Mouse (Mus musculus) ES-E14 (cell line): ENCODE results near the gene Fam92b. TPM values are rescaled to one million over a fixed set of nuclear protein-coding genes. Genes with fewer than 3 reads are reported as not detected.

Experiments used
- DNase-seq: peaks from one replicate; pipeline ENCODE4 v3.0.0-alpha.2; 2013; ENCODE audit warnings: low read depth, low spot score
- H3K27ac ChIP-seq: 2 replicates; pipeline ENCODE4 v1.5.1; 2012; ENCODE audit warnings: low read depth, mild to moderate bottlenecking, low read length, moderate library complexity, mixed read lengths; ENCODE audit not compliant: poor library complexity, insufficient read depth, severe bottlenecking
- H3K36me3 ChIP-seq: 2 replicates; pipeline ENCODE4 v1.6.1; 2012; ENCODE audit warnings: mild to moderate bottlenecking, low read length, moderate library complexity, mixed read lengths; ENCODE audit not compliant: control insufficient read depth, poor library complexity, insufficient read depth, severe bottlenecking
- H3K4me1 ChIP-seq, 2 experiments: fragments of 150-350 bp in 1 of 2; sonication (generic) in 1 of 2; 2 replicates each; pipeline ENCODE4 v1.6.1; 2012; ENCODE audit warnings: low read length in 2 of 2, mild to moderate bottlenecking in 1 of 2, mixed read lengths in 1 of 2; ENCODE audit not compliant: control insufficient read depth in 2 of 2, insufficient read depth in 2 of 2, poor library complexity in 1 of 2
- H3K4me3 ChIP-seq, 2 experiments: fragments of 150-350 bp in 1 of 2; sonication (generic) in 1 of 2; 2 replicates each; pipeline ENCODE4 v1.5.1; 2012; ENCODE audit warnings: low read length in 2 of 2, low read depth in 1 of 2, mild to moderate bottlenecking in 1 of 2, mixed read lengths in 1 of 2; ENCODE audit not compliant: insufficient read depth in 1 of 2, poor library complexity in 1 of 2, severe bottlenecking in 1 of 2
- H3K9ac ChIP-seq: 2 replicates; pipeline ENCODE4 v1.6.1; 2012; ENCODE audit warnings: low read depth, mild to moderate bottlenecking, low read length, mixed read lengths; ENCODE audit not compliant: poor library complexity, insufficient read depth, severe bottlenecking
- H3K9me3 ChIP-seq: fragments of 150-350 bp; sonication (generic); 2 replicates; pipeline ENCODE4 v1.6.1; 2012; ENCODE audit warnings: low read depth, mild to moderate bottlenecking, low read length; ENCODE audit not compliant: control insufficient read depth, insufficient read depth
- CHD2 ChIP-seq: IDR thresholded peaks from 2 replicates; pipeline ENCODE4 v1.6.1; 2014; ENCODE audit warnings: mild to moderate bottlenecking, low read depth, low read length, inconsistent platforms
- HCFC1 ChIP-seq: IDR thresholded peaks from 2 replicates; pipeline ENCODE4 v1.6.1; 2012; ENCODE audit warnings: low read length, inconsistent platforms, borderline replicate concordance; ENCODE audit not compliant: insufficient read depth
- MAFK ChIP-seq: IDR thresholded peaks from 2 replicates; pipeline ENCODE4 v1.6.1; 2014; ENCODE audit warnings: mild to moderate bottlenecking, low read depth, low read length, inconsistent platforms; ENCODE audit not compliant: insufficient read depth
- ZC3H11A ChIP-seq: IDR thresholded peaks from 2 replicates; pipeline ENCODE4 v1.6.1; 2012; ENCODE audit warnings: low read depth, mild to moderate bottlenecking, inconsistent platforms, low read length, borderline replicate concordance
- ZNF384 ChIP-seq: IDR thresholded peaks from 2 replicates; pipeline ENCODE4 v1.6.1; 2012; ENCODE audit warnings: low read depth, low read length, inconsistent platforms
- in situ Hi-C, 2 experiments: fragments of 600-800 bp; cut with MboI; formaldehyde crosslinking; loops; one replicate each; pipeline ENCODE4 v1.15.1; 2025; ENCODE audit warnings: low sequenced_read_pairs in 2 of 2, inconsistent platforms in 1 of 2; ENCODE audit not compliant: unreplicated experiment in 2 of 2
- total RNA-seq: library from RNA; depleted of rRNA; stranded (reverse); fragments of 300-350 nt; gene quantifications from 2 replicates; pipeline ENCODE4 v1.2.3, GENCODE M21; 2012

The Fam92b gene
- total RNA-seq, 1 experiment = not detected

GRCm38 (mm10) chr8:120167821-120168220, 9.4 kb downstream of the Fam92b start:
- no peaks in the 10 kb centered on the region; a peak in 1 of 4 replicates for H3K4me1 ChIP-seq
- no peak for DNase-seq
- H3K36me3 ChIP-seq = no peaks in the 10 kb centered on the region
- no peak overlapping the region for H3K27ac ChIP-seq
- no peaks in the 10 kb centered on the region for H3K9me3 ChIP-seq
- H3K4me3 ChIP-seq = no peak overlapping the region
- in situ Hi-C loops = no loop called here
- TF ChIP-seq HCFC1 = no peak
- TF ChIP-seq ZNF384 = no peak
- no peak for TF ChIP-seq CHD2
- TF ChIP-seq MAFK = no peak
- no peak for TF ChIP-seq ZC3H11A
- no peak overlapping the region for H3K9ac ChIP-seq

- in situ Hi-C loops = no loop called here
- Histone ChIP-seq H3K27ac (no peak overlapping the region), H3K36me3 (no peaks in the 10 kb centered on the region), H3K9me3 (no peaks in the 10 kb centered on the region), H3K4me3 (no peak overlapping the region), H3K4me1 (no peaks in the 10 kb centered on the region; a peak in 1 of 4 replicates), H3K9ac (no peak overlapping the region)
- TF ChIP-seq ZC3H11A (no peak), CHD2 (no peak), HCFC1 (no peak), MAFK (no peak), ZNF384 (no peak)
- DNase-seq = no peak
Measured at GRCm38 (mm10) chr8:120167136-120167535, 10.1 kb downstream of the Fam92b start.

GRCm38 (mm10) chr8:120164026-120164425, 13.2 kb downstream of the Fam92b start:
- Histone ChIP-seq H3K4me3 (no peak overlapping the region), H3K27ac (no peak overlapping the region), H3K9ac (no peak overlapping the region), H3K36me3 (no peaks in the 10 kb centered on the region), H3K9me3 (no peaks in the 10 kb centered on the region), H3K4me1 (no peaks in the 10 kb centered on the region; a peak in 1 of 4 replicates)
- in situ Hi-C loops = no loop called here
- TF ChIP-seq MAFK (no peak), HCFC1 (no peak)
- no peak for DNase-seq

- in situ Hi-C loops = no loop called here
- H3K4me3 ChIP-seq = no peak overlapping the region
- no peak overlapping the region for H3K9ac ChIP-seq
- DNase-seq = no peak
- no peaks in the 10 kb centered on the region for H3K9me3 ChIP-seq
- TF ChIP-seq ZNF384 = no peak
- no peak overlapping the region for H3K27ac ChIP-seq
- H3K4me1 ChIP-seq = no peaks in the 10 kb centered on the region; a peak in 1 of 4 replicates
- no peaks in the 10 kb centered on the region for H3K36me3 ChIP-seq
Measured at GRCm38 (mm10) chr8:120163376-120163775, 13.9 kb downstream of the Fam92b start.

- H3K4me3 ChIP-seq = no peak overlapping the region
- in situ Hi-C loops = no loop called here
- DNase-seq = no peak
- no peaks in the 10 kb centered on the region for H3K36me3 ChIP-seq
- no peaks in the 10 kb centered on the region for H3K9me3 ChIP-seq
- no peak overlapping the region for H3K9ac ChIP-seq
- H3K4me1 ChIP-seq = no peaks in the 10 kb centered on the region; a peak in 1 of 4 replicates
- TF ChIP-seq CHD2 = no peak
- no peak for TF ChIP-seq ZNF384
- no peak for TF ChIP-seq ZC3H11A
- no peak for TF ChIP-seq HCFC1
- TF ChIP-seq MAFK = no peak
- H3K27ac ChIP-seq = no peak overlapping the region
Measured at GRCm38 (mm10) chr8:120162404-120162752, 14.9 kb downstream of the Fam92b start.
